Mouse (Mus musculus) embryonic facial prominence, embryonic 15.5 days (tissue): ENCODE measurements around the gene Ltbp3. TPM values are rescaled to one million over a fixed set of nuclear protein-coding genes. Genes with fewer than 3 reads are reported as not detected.

Experiments used
- ATAC-seq: fragments of 200-750 bp; cut with Nextera tagmentation; 2 replicates; pipeline ENCODE4 v1.8.0; 2017; ENCODE audit warnings: low read depth, moderate TSS enrichment; ENCODE audit not compliant: insufficient number of reproducible peaks, low FRiP score, low TSS enrichment
- H3K27ac ChIP-seq: fragments of 300-500 bp; sonication (generic); replicated peaks from 2 replicates; pipeline ENCODE4 v1.5.1; 2015; ENCODE audit warnings: mild to moderate bottlenecking, inconsistent platforms
- H3K27me3 ChIP-seq: fragments of 300-500 bp; sonication (generic); 2 replicates; pipeline ENCODE4 v1.6.1; 2015; ENCODE audit warnings: inconsistent platforms
- H3K36me3 ChIP-seq: fragments of 300-500 bp; sonication (generic); 2 replicates; pipeline ENCODE4 v1.6.1; 2015; ENCODE audit warnings: mild to moderate bottlenecking, inconsistent platforms
- H3K4me1 ChIP-seq: fragments of 300-500 bp; sonication (generic); 2 replicates; pipeline ENCODE4 v1.6.1; 2015; ENCODE audit warnings: inconsistent platforms
- H3K4me2 ChIP-seq: fragments of 300-500 bp; sonication (generic); replicated peaks from 2 replicates; pipeline ENCODE4 v1.6.1; 2015; ENCODE audit warnings: mild to moderate bottlenecking, inconsistent platforms
- H3K4me3 ChIP-seq: fragments of 300-500 bp; sonication (generic); replicated peaks from 2 replicates; pipeline ENCODE4 v1.5.1; 2015; ENCODE audit warnings: mild to moderate bottlenecking, inconsistent platforms
- H3K9ac ChIP-seq: fragments of 300-500 bp; sonication (generic); 2 replicates; pipeline ENCODE4 v1.6.1; 2015; ENCODE audit warnings: inconsistent platforms
- H3K9me3 ChIP-seq: fragments of 300-500 bp; sonication (generic); replicated peaks from 2 replicates; pipeline ENCODE4 v1.6.1; 2016; ENCODE audit warnings: inconsistent platforms
- WGBS: fragments of 180-500 bp; shearing (Covaris S2); methylation state at CpG from one replicate; pipeline ENCODE4 v1.1.7; 2015; 5-methylcytosine and 5-hydroxymethylcytosine counted together
- polyA plus RNA-seq: library from polyadenylated mRNA; unstranded; fragments of >200 nt; fragmentation: Nextera tagmentation; extraction: Ambion mirVana; gene quantifications from 2 replicates; pipeline ENCODE4 v1.2.1, GENCODE M21; 2015

The Ltbp3 gene
- polyA plus RNA-seq, 1 experiment from 2014 or later = 53.5 TPM

DNA sequence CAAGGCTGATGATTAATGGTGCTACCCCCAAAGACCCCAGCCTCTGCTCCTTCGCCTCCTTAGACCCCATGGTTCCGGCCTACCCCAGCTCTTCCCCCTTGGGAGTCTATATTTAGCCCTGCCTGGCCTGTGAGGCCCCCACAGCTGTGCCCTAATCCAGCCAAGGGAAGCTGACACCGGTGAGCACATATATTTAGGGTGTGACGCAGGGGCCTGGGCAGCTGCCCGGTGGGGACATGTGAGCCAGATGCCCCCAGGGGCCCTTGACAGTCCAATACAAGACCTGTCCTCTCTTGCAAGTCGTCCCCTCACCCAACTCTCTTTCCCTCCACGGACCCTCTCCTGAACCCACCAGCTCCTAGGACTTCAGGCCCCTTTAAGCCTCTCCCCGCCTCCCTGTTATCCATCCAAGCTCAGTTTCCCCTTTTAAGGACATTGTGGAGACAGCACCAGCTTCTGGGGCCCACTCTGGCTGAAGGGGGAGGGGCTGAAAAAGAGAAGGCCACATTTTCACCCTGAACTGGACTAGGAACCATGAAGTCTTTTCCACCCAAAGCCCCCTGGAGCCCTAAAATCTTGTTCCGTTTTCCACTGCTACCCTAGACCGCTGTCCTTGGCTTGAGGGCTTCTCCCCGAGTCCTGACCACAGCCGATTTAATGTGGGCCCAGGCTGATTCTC, 15.5 kb upstream of the Ltbp3 start:
- Histone ChIP-seq H3K27me3 (no peaks in the 10 kb centered on the region), H3K9me3 (no peaks in the 10 kb centered on the region), H3K36me3 (peaks cover 35% of the 10 kb centered on the region), H3K4me3 (peak overlapping the region; percentile 72), H3K4me1 (peaks cover 57% of the 10 kb centered on the region), H3K9ac (peak overlapping the region; percentile 15; the same call in 1 of the 2 replicates), H3K4me2 (peak overlapping the region; percentile 96), H3K27ac (peak overlapping the region; percentile 77)
- 60% methylated on average over 12 of the region's 12 CpGs for WGBS
- 0 out of 2 replicates have a peak, but pooled peaks have one; percentile 31 for ATAC-seq

DNA sequence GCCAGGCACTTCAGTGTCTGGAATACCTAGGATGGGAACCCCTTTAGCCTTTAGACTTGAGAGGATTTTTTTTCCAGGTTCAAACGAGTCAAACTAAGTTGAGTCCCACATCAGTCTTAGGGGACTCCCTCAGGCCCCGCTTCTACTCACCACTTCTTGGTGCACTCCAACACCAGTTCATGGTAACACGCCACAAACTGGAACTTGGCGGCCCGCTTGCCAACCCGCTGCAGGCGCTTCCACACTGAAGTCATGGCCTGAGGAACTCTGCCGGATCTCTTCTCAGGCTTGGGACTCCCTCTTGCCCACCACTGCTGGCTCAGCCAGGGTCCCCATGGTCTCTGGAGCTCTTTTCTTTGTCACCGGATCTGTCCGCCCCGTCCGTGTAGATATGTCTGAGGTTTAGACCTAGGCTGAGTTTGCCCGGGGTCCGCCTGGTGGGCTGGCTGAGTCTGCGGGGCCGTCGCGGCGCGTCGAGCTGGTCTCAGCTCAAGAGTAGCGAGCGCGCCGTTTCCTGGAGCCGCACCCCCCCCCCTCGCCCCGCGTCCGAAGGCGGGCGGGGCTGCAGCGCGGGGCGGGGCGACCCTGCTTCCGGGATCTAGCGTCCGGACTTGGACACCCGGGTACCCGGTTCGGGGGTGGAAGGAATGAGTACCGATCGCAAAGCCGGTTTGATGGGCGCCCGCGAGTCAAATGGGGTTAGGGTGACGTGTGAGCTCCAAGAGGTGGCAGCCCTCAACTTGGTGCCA, 14.8 kb upstream of the Ltbp3 start, which contains the start of gene Ehbp1l1:
TSS of gene Ehbp1l1 (minus strand) at position 551 of the 749 bp plus-strand sequence.
- Histone ChIP-seq H3K4me1 (peaks cover 65% of the 10 kb centered on the region), H3K27me3 (no peaks in the 10 kb centered on the region), H3K36me3 (peaks cover 30% of the 10 kb centered on the region), H3K9ac (peak within 1 kb of the TSS; percentile 62), H3K27ac (peak within 1 kb of the TSS; percentile 91), H3K9me3 (no peaks in the 10 kb centered on the region), H3K4me2 (peak within 1 kb of the TSS; percentile 96), H3K4me3 (peak within 1 kb of the TSS; percentile 72)
- no peak for ATAC-seq
- WGBS = 8% methylated on average over 49 of the region's 49 CpGs

DNA sequence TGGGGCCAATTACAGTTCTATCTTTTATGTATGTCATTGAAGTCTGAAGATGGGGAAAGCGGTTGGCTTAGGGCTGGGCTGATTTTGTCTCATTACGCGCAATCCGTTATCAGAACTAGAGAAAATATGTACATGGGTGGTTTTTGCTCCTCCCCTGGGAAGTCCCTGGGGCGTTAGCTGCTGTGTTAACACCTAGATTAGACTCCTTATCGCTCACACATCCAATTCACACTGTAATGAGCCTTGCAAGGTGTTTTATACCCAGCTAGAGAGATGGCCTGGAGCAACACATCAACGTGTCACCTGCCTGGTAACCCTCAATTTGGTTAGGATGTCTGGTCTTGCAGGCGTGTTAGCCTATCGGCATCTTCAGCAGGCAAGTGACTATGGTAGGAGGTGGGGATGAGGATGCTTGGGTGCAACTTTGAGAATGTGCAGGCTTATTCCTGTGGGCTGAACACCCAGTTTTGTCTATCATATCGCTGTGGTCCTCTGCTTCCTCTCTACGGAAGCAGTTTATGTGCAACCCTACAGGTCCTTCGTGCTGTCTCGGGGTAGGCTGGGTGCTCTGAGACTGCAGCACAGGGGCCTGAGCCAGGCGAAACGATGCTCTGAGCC, 13.6 kb upstream of the Ltbp3 start:
- Histone ChIP-seq H3K4me1 (peaks cover 73% of the 10 kb centered on the region), H3K27me3 (no peaks in the 10 kb centered on the region), H3K27ac (peak overlapping the region; percentile 91), H3K4me2 (peak overlapping the region; percentile 96), H3K9me3 (no peaks in the 10 kb centered on the region), H3K9ac (peak overlapping the region; percentile 18; the same call in 1 of the 2 replicates), H3K36me3 (peaks cover 20% of the 10 kb centered on the region; the same call in 1 of the 2 replicates), H3K4me3 (peak overlapping the region; percentile 72)
- no peak for ATAC-seq
- WGBS = 67% methylated on average over 15 of the region's 15 CpGs

DNA sequence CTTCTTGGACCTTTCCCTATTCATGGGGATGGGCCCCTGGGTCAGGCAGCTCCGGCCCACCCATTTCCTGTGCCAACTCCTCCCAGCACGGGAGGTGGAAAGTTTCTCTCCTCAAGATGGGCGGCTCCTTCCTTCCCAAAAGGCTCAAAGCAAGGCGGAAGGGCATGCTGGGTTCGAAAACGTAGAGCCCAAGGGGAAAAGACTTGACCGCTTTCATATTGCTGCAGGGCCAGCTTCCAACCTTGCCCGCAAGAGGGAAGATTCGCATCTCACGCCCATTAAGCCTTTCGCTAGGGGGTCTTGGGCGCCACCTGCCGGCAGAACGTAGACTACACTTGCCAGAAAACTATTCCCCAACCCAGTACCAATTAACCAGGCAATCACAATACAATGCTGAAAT, 13.0 kb upstream of the Ltbp3 start:
- H3K27ac ChIP-seq = peak overlapping the region; percentile 91
- H3K4me2 ChIP-seq = peak overlapping the region; percentile 96
- peak overlapping the region; percentile 72 for H3K4me3 ChIP-seq
- H3K9me3 ChIP-seq = no peaks in the 10 kb centered on the region
- no peaks in the 10 kb centered on the region for H3K27me3 ChIP-seq
- WGBS = 3% methylated on average over 14 of the region's 14 CpGs
- peak overlapping the region; percentile 96 for H3K9ac ChIP-seq
- peaks cover 73% of the 10 kb centered on the region for H3K4me1 ChIP-seq
- ATAC-seq = no peak
- H3K36me3 ChIP-seq = peaks cover 13% of the 10 kb centered on the region; the same call in 1 of the 2 replicates

DNA sequence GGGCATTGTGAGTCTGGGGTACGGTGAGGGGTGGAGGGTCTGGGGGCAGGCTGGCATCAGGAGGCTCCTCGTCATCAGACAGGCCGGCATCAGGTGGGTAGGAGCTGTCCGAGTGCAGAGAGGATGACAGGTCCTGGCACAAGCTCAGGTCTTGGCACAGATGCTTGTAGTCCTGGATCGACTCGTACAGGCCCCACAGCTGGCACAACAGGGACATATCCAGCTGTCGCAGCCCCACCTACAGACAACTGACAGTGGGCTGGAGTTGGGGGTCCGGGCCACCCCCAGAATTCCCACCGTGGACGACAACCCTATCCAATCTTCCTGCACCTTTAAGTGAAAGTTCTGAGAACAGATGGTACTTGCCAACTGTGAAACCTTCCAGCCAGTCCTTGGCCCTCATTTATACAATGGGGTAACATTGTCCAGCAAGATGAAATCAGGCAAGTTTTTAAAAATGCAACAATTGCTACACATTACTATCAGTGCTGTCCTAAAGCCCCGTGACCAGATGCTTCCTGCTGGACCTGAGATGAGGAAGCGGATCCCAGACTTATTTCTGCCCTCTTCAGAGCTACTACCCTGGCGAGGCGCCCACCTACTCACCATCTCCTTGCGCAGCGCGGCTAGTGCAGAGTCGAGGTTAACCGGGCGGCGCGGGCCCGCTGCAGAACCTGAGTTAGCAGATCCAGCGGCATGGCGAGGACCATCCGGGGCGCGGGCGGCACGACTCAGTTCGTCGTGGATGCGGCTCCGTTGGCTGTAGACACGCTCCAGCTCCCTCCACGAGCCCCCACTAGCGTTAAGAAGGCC, 11.9 kb upstream of the Ltbp3 start:
- Histone ChIP-seq H3K4me1 (peaks cover 72% of the 10 kb centered on the region), H3K36me3 (0 out of 2 replicates have a peak, but pooled peaks cover 5% of the 10 kb centered on the region), H3K9ac (peak overlapping the region; percentile 96), H3K4me3 (peak overlapping the region; percentile 72), H3K27ac (peak overlapping the region; percentile 91), H3K4me2 (peak overlapping the region; percentile 96), H3K27me3 (no peaks in the 10 kb centered on the region), H3K9me3 (no peaks in the 10 kb centered on the region)
- WGBS = 4% methylated on average over 37 of the region's 37 CpGs
- peak; percentile 11; the same call in 1 of the 2 replicates for ATAC-seq

DNA sequence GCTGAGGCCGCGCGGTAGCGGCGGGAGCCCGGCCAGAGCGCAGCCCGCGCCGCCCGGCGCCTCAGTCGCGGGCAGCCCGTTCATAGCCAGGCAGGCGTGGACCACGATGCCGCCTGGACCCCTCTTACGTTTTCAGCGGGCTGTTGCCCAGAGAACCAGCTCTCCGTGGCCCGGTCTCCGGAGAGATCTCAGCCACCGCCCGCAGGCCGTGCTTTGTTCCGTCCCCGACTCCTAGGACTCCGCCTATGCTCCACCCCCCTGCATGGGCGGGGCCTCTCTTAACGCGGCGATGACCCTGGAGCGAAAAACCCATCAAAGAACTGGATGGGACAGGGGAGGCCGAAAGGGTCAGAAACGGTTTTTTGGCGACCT, 11.3 kb upstream of the Ltbp3 start, which contains the start of gene Fam89b:
TSS of gene Fam89b (minus strand) at position 210 of the 372 bp plus-strand sequence.
- peaks cover 66% of the 10 kb centered on the region for H3K4me1 ChIP-seq
- no peaks in the 10 kb centered on the region for H3K9me3 ChIP-seq
- peak within 1 kb of the TSS; percentile 96 for H3K4me2 ChIP-seq
- peak within 1 kb of the TSS; percentile 91 for H3K27ac ChIP-seq
- no peaks in the 10 kb centered on the region for H3K27me3 ChIP-seq
- peak within 1 kb of the TSS; percentile 96 for H3K9ac ChIP-seq
- ATAC-seq = peak; percentile 81
- H3K36me3 ChIP-seq = 0 out of 2 replicates have a peak, but pooled peaks cover 2% of the 10 kb centered on the region
- under 1% methylated on average over 37 of the region's 37 CpGs for WGBS
- H3K4me3 ChIP-seq = peak within 1 kb of the TSS; percentile 80

DNA sequence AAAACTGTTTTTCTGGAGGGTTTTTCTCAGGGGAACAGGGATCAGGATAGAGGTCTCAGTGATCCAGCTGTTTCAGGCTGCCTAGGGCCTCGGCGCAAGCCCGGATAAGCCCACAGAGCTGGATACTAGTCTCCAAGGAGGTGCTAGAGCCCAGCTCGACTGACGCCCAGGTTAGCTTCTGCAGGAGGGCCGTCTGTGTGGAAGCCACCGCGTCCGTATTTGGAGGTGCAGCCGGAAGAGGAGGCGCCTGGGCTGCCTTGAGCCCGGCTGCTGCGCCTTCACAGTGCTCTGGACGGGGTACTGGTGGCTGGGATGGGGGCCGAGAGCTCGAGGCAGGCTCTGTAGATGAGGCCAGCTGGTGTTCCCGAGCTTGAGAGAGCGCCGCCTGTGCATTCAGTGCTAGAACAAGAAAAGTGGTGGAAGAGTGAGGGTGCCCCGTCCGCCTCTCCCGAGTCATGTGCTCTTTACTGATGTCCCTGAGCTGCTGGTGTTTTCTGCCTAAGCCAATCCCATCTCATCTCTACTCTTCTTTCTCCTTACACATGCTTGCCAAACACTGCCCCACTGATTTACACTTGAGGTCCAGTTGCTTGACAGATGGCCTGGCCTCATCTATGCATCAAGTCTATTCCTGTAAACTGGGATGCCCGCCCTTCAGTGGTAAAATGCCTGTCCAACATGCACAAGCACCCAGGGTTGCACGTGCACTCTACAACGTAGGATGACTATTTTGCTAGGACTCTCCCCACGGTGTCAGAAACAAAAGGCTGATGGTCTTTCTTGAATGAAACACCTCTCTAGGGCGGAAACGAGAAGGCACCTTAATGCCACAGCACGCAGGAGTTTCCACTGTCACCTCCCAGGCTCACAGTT, 10.2 kb upstream of the Ltbp3 start:
- ATAC-seq = no peak
- 74% methylated on average over 29 of the region's 29 CpGs for WGBS
- Histone ChIP-seq H3K36me3 (0 out of 2 replicates have a peak, but pooled peaks cover 2% of the 10 kb centered on the region), H3K9ac (peak overlapping the region; percentile 79), H3K4me3 (peak overlapping the region; percentile 80), H3K4me2 (peak overlapping the region; percentile 96), H3K4me1 (peaks cover 55% of the 10 kb centered on the region), H3K9me3 (no peaks in the 10 kb centered on the region), H3K27me3 (peaks cover 3% of the 10 kb centered on the region; the same call in 1 of the 2 replicates), H3K27ac (no peak overlapping the region)

DNA sequence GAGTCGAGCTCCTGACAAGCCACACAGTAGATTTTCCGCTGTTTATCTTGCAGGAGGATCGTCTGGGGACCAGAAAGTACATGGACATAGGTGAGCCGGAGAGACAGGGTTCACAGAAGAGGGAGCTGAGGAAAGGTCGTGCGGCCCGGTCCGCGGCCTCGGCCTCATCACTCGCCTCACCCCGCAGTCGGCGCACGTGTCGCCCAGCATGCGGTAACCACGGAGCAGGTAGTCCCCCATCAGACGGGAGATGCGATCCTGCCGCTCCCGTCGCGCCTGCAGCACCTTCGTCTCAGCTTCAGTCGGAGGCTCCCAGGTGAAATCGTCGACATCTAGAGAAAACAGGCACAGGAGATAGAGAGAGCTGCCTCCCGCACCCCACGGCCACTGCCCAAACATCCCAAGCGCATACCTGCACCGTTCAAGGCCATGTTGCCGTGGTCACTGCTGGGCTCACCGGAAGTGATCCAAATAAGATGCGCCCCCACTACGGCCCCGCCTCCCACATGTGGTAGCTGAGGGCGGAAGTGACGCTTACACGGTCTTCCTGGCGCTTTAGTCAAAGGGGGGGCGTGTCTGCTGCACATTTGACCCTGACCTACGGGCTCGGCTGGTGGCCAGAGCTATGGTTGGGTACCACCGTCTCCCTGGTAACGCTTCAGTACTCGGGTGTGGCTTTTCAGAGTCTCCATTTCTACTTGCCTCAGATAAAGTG, 9.3 kb upstream of the Ltbp3 start:
- Histone ChIP-seq H3K36me3 (0 out of 2 replicates have a peak, but pooled peaks cover 2% of the 10 kb centered on the region), H3K27ac (no peak overlapping the region), H3K9me3 (no peaks in the 10 kb centered on the region), H3K4me1 (peaks cover 46% of the 10 kb centered on the region), H3K4me2 (peak overlapping the region; percentile 96), H3K9ac (peak overlapping the region; percentile 79), H3K4me3 (peak overlapping the region; percentile 80), H3K27me3 (peaks cover 8% of the 10 kb centered on the region)
- 1% methylated on average over 47 of the region's 47 CpGs for WGBS
- peak; percentile 82 for ATAC-seq

DNA sequence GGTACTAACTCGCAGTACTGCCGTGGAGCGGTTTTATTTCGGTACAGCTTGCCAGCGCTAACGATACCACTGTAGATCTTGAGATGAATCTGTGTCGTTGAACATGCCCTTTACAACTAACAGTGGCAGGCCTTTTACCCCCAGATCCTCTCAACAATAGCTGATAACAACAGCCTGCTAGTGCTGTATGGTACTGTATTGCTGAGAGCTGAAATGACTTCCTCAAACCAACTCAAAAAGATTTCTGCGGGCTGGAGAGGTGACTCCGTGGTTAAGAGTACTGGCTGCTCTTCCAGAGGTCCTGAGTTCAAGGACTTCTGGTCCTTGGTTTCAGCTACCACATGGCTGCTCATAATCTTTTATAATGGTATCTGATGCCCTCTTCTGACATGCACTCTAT, 6.4 kb upstream of the Ltbp3 start:
- Histone ChIP-seq H3K4me3 (no peak overlapping the region), H3K36me3 (0 out of 2 replicates have a peak, but pooled peaks cover 2% of the 10 kb centered on the region), H3K27me3 (peaks cover 14% of the 10 kb centered on the region), H3K4me1 (peaks cover 23% of the 10 kb centered on the region), H3K9me3 (no peaks in the 10 kb centered on the region), H3K27ac (no peak overlapping the region), H3K9ac (no peak overlapping the region), H3K4me2 (no peak overlapping the region)
- 77% methylated on average over 9 of the region's 9 CpGs for WGBS
- ATAC-seq = no peak
